Mouse (Mus musculus): ENCODE data around the gene Klf2.

Klf2 gene

GRCm38 (mm10) chr8:72336273-72336672, 17.4 kb downstream of the Klf2 start:
- DNase-seq = no peak

GRCm38 (mm10) chr8:72337034-72337433, 18.2 kb downstream of the Klf2 start:
- DNase-seq = no peak

- no peak for DNase-seq
Measured at GRCm38 (mm10) chr8:72342556-72343300, 23.9 kb downstream of the Klf2 start.

- no peak for DNase-seq
Measured at GRCm38 (mm10) chr8:72343725-72344124, 24.9 kb downstream of the Klf2 start.

GRCm38 (mm10) chr8:72347553-72347952, 28.7 kb downstream of the Klf2 start:
- no peak for DNase-seq

- no peak for DNase-seq
Measured at GRCm38 (mm10) chr8:72348114-72348513, 29.3 kb downstream of the Klf2 start.

GRCm38 (mm10) chr8:72348956-72349355, 30.1 kb downstream of the Klf2 start:
- no peak for DNase-seq

- no peak for DNase-seq
Measured at GRCm38 (mm10) chr8:72349838-72350237, 31.0 kb downstream of the Klf2 start.

GRCm38 (mm10) chr8:72350727-72351126, 31.9 kb downstream of the Klf2 start:
- no peak for DNase-seq

- DNase-seq = no peak
Measured at GRCm38 (mm10) chr8:72351405-72352005, 32.7 kb downstream of the Klf2 start.

GRCm38 (mm10) chr8:72352951-72353699, 34.3 kb downstream of the Klf2 start:
- DNase-seq = no peak

GRCm38 (mm10) chr8:72353700-72354045, 34.8 kb downstream of the Klf2 start:
- DNase-seq = no peak

- no peak for DNase-seq
Measured at GRCm38 (mm10) chr8:72354272-72354671, 35.4 kb downstream of the Klf2 start.

GRCm38 (mm10) chr8:72356593-72356992, 37.8 kb downstream of the Klf2 start:
- DNase-seq = no peak

- no peak for DNase-seq
Measured at GRCm38 (mm10) chr8:72360162-72360561, 41.3 kb downstream of the Klf2 start.

- DNase-seq = no peak
Measured at GRCm38 (mm10) chr8:72362754-72363153, 43.9 kb downstream of the Klf2 start.

- no peak for DNase-seq
Measured at GRCm38 (mm10) chr8:72363457-72363856, 44.6 kb downstream of the Klf2 start.

- DNase-seq = no peak
Measured at GRCm38 (mm10) chr8:72365016-72365415, 46.2 kb downstream of the Klf2 start.

GRCm38 (mm10) chr8:72365826-72366225, 47.0 kb downstream of the Klf2 start:
- DNase-seq = peak; percentile 42

GRCm38 (mm10) chr8:72366435-72366834, 47.6 kb downstream of the Klf2 start:
- no peak for DNase-seq

Measured in cerebellum, adult 11 months (tissue).